Mouse (Mus musculus): ENCODE measurements around the gene Ak5. TPM values are rescaled to one million over a fixed set of nuclear protein-coding genes. Genes with fewer than 3 reads are reported as not detected.

Ak5 gene
- total RNA-seq (2014; rRNA removed; ENCODE audit: low replicate concordance) (0.08 TPM in 1 of 2 replicates, not detected in the other), polyA plus RNA-seq (2015; fragmentation: Nextera tagmentation; extraction: Ambion mirVana) (0.11 and 0.34 TPM in 2 replicates)

DNA sequence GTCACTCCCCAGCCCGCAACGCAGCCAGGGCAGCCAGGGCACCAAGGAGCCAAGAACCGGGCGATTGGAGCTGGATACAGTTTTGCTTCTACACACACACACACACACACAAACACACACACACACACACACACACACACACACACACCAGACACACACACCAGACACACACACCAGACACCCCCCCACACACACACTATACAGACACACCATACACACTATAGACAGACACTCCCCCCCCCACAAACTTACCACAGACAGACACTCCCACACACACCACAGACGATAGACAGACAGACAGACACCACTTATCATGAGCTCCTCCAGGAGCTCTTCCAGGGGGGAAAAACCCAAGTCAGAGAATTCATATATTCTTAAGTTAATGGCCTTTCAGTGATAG, at the start of gene Ak5:
Gene Ak5 (minus strand): TSS at position 122 of the 400 bp plus-strand sequence.
- Histone ChIP-seq H3K4me2 (ENCODE audit: low read depth, low read length) (peak within 1 kb of the TSS; percentile 68), H3K9ac (replicated peaks; ENCODE audit: low read depth, low read length) (no peak within 1 kb of the TSS), H3K9me3 (replicated peaks; ENCODE audit: control insufficient read depth, low read length) (no peaks in the 10 kb centered on the region), H3K36me3 (replicated peaks; ENCODE audit: control insufficient read depth, insufficient read depth, low read length) (no peaks in the 10 kb centered on the region), H3K27me3 (ENCODE audit: control insufficient read depth, insufficient read depth, low read length) (peaks cover 51% of the 10 kb centered on the region), H3K4me3 (ENCODE audit: low read depth, low read length) (peak within 1 kb of the TSS; percentile 47), H3K4me1 (ENCODE audit: control insufficient read depth, insufficient read depth) (no peaks in the 10 kb centered on the region), H3K27ac (ENCODE audit: low read depth) (no peak within 1 kb of the TSS)
- DNase-seq (ENCODE audit: low spot score), result no peak
- ATAC-seq (ENCODE audit: insufficient read depth, low read depth), result no peak
- WGBS, result 2% methylated on average over 4 of the region's 5 CpGs
- TF ChIP-seq CTCF (IDR thresholded peaks at IDR 0.05; ENCODE audit: low read depth) (no peak), EP300 (IDR thresholded peaks at IDR 0.05; ENCODE audit: low read depth) (no peak)

DNA sequence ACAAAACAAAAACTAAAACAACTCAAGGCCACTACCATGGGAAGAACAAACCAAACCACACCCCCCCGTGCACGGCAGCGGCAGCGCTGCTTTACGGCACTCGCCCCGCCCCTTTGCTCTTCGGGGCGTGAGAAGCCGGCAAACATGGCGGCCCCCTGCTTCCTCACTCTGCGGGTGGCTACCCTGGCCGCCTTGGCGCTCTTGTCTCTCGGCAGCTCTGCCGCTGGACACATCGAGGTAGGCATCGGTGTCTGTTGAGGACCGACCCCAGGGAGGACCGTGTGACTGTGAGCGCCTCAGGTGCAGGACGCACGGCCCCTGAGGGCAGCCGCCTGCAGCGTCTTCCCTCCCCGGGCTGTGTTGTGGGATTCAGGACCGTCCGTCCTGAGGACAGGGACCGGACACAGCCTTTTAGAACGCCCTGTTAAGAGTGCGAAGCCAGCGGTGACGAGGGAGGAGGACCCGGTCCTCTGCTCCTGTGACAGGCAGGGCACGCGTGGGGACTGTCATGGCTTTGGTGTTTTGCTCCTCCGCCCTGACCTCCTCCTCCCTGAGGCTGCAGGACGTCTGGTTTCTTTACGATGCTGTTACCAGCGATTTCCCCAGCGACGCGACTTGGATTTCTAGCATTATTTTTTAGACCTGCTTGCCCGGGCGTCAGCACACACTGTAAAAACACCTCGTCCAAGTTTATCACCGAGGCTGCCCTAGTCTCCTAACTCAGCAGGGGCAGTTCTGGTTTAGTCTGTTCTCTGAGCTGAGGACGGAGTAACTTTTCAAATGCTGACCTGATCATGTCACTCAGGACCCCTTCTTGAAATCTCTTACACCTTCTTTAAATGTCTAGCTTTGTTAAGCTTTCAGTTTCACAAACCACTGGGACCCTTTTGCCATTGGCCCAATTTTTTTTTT, 46.1 kb upstream of the Ak5 start, which contains the start of gene Pigk:
Gene Pigk (plus strand): TSS at position 110 of the 912 bp plus-strand sequence.
- peaks cover 7% of the 10 kb centered on the region; the same call in 1 of the 2 replicates for H3K36me3 ChIP-seq (replicated peaks; ENCODE audit: control insufficient read depth, insufficient read depth, low read length)
- under 1% methylated on average over 47 of the region's 48 CpGs for WGBS
- TF ChIP-seq EP300 (IDR thresholded peaks at IDR 0.05; ENCODE audit: low read depth), result no peak
- peak within 1 kb of the TSS; percentile 85 for H3K9ac ChIP-seq (replicated peaks; ENCODE audit: low read depth, low read length)
- peak within 1 kb of the TSS; percentile 95 for H3K4me3 ChIP-seq (ENCODE audit: low read depth, low read length)
- peak within 1 kb of the TSS; percentile 40 for H3K27ac ChIP-seq (ENCODE audit: low read depth)
- no peaks in the 10 kb centered on the region for H3K9me3 ChIP-seq (replicated peaks; ENCODE audit: control insufficient read depth, low read length)
- peak within 1 kb of the TSS; percentile 90 for H3K4me2 ChIP-seq (ENCODE audit: low read depth, low read length)
- peak; percentile 86 for DNase-seq (ENCODE audit: low spot score)
- H3K27me3 ChIP-seq (ENCODE audit: control insufficient read depth, insufficient read depth, low read length), result no peaks in the 10 kb centered on the region
- ATAC-seq (ENCODE audit: insufficient read depth, low read depth), result peak; percentile 93
- H3K4me1 ChIP-seq (ENCODE audit: control insufficient read depth, insufficient read depth), result no peaks in the 10 kb centered on the region; the same call in 1 of the 2 replicates

DNA sequence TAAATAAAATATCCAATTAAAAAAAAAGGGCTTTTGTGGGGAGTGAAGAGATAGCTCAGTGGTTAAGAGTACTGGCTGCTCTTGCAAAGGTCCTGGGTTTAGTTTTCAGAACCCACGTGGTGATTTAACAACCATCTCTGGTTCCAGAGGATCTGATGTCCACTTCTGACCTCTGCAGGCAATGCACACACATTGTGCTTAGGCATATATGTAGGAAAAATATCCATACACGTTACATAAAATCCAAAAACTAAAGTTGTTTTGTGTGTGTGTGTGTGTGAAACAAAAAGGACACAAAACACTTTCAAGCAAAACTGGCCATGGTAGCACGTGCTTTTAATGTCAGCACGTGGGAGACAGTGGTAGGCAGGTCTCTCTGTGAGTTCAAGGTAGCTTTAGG, 44.8 kb upstream of the Ak5 start:
- Histone ChIP-seq H3K27me3 (ENCODE audit: control insufficient read depth, insufficient read depth, low read length) (no peaks in the 10 kb centered on the region), H3K4me1 (ENCODE audit: control insufficient read depth, insufficient read depth) (no peaks in the 10 kb centered on the region; the same call in 1 of the 2 replicates), H3K4me3 (ENCODE audit: low read depth, low read length) (no peak overlapping the region), H3K36me3 (replicated peaks; ENCODE audit: control insufficient read depth, insufficient read depth, low read length) (no peaks in the 10 kb centered on the region), H3K27ac (ENCODE audit: low read depth) (no peak overlapping the region), H3K9ac (replicated peaks; ENCODE audit: low read depth, low read length) (no peak overlapping the region), H3K9me3 (replicated peaks; ENCODE audit: control insufficient read depth, low read length) (no peaks in the 10 kb centered on the region), H3K4me2 (ENCODE audit: low read depth, low read length) (no peak overlapping the region)
- ATAC-seq (ENCODE audit: insufficient read depth, low read depth), result no peak
- no peak for DNase-seq (ENCODE audit: low spot score)
- 56% methylated on average over 4 of the region's 4 CpGs for WGBS
- TF ChIP-seq CTCF (IDR thresholded peaks at IDR 0.05; ENCODE audit: low read depth) (no peak), EP300 (IDR thresholded peaks at IDR 0.05; ENCODE audit: low read depth) (no peak)

DNA sequence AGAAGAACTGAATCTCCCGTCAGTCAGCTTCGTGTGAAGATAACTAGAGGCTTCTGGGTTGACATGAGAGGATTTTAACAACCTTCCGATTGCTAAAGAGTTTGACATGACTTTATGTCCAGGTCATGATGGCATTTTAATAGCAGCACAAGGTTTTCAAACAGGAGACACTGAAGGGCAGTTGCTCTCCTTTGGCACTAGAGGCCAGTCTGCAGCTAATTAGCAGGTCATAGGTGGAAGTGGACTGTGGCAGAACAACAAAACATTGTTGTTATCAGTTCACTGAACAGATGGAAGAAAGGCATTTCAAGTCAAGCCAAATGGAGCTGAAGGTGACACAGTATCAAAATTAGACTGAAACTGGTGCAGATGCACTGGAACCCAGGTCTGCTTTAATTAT, 41.8 kb upstream of the Ak5 start:
- Histone ChIP-seq H3K4me2 (ENCODE audit: low read depth, low read length) (no peak overlapping the region), H3K27me3 (ENCODE audit: control insufficient read depth, insufficient read depth, low read length) (no peaks in the 10 kb centered on the region), H3K36me3 (replicated peaks; ENCODE audit: control insufficient read depth, insufficient read depth, low read length) (no peaks in the 10 kb centered on the region), H3K9ac (replicated peaks; ENCODE audit: low read depth, low read length) (no peak overlapping the region), H3K4me3 (ENCODE audit: low read depth, low read length) (no peak overlapping the region), H3K9me3 (replicated peaks; ENCODE audit: control insufficient read depth, low read length) (no peaks in the 10 kb centered on the region), H3K4me1 (ENCODE audit: control insufficient read depth, insufficient read depth) (no peaks in the 10 kb centered on the region; the same call in 1 of the 2 replicates), H3K27ac (ENCODE audit: low read depth) (no peak overlapping the region)
- TF ChIP-seq CTCF (IDR thresholded peaks at IDR 0.05; ENCODE audit: low read depth) (peak; percentile 11; the same call in 1 of the 2 replicates), EP300 (IDR thresholded peaks at IDR 0.05; ENCODE audit: low read depth) (no peak)
- ATAC-seq (ENCODE audit: insufficient read depth, low read depth) (no peak), DNase-seq (ENCODE audit: low spot score) (no peak)
- WGBS, result 73% methylated on average over 3 of the region's 3 CpGs

DNA sequence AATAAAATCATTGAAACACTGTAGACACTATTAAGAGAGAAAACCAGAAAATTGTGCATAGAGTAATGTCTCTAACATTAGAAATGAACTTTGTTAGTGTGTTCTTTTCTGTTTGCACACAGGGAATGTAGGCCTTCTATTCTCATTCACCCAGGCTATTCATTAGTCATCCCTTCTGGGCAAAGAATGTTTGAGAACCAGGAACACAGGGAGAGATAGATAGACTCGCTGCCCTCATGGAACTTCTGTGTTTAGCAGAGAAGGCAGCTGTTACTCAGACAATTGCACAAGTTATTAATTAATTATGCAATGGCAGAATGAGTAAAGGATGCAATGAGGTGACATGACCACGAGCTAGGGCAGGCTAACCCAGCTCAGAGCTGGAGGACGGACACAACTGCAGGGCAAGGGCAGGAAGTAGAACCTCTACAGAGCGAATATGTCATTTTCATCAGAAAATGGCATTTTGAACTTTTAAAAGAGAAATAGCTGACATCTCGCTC, 39.2 kb upstream of the Ak5 start:
- Histone ChIP-seq H3K4me2 (ENCODE audit: low read depth, low read length) (no peak overlapping the region), H3K4me3 (ENCODE audit: low read depth, low read length) (no peak overlapping the region), H3K9ac (replicated peaks; ENCODE audit: low read depth, low read length) (no peak overlapping the region), H3K4me1 (ENCODE audit: control insufficient read depth, insufficient read depth) (no peaks in the 10 kb centered on the region), H3K36me3 (replicated peaks; ENCODE audit: control insufficient read depth, insufficient read depth, low read length) (no peaks in the 10 kb centered on the region), H3K27ac (ENCODE audit: low read depth) (no peak overlapping the region), H3K27me3 (ENCODE audit: control insufficient read depth, insufficient read depth, low read length) (no peaks in the 10 kb centered on the region), H3K9me3 (replicated peaks; ENCODE audit: control insufficient read depth, low read length) (no peaks in the 10 kb centered on the region)
- DNase-seq (ENCODE audit: low spot score), result no peak
- 78% methylated on average over 5 of the region's 5 CpGs for WGBS
- no peak for ATAC-seq (ENCODE audit: insufficient read depth, low read depth)
- no peak for TF ChIP-seq CTCF (IDR thresholded peaks at IDR 0.05; ENCODE audit: low read depth)

All from heart, postnatal 0 days (tissue).